Mouse (Mus musculus): ENCODE measurements at regions not wholly inside any gene's neighbourhood (a gene's known extent, or its start where the extent isn't known, plus 50 kb on each side); places are given as distances from the start of the nearest gene placed in this dataset.
A peak's percentile ranks its signal among the peaks of the same experiment; 100 is the strongest.

DNA sequence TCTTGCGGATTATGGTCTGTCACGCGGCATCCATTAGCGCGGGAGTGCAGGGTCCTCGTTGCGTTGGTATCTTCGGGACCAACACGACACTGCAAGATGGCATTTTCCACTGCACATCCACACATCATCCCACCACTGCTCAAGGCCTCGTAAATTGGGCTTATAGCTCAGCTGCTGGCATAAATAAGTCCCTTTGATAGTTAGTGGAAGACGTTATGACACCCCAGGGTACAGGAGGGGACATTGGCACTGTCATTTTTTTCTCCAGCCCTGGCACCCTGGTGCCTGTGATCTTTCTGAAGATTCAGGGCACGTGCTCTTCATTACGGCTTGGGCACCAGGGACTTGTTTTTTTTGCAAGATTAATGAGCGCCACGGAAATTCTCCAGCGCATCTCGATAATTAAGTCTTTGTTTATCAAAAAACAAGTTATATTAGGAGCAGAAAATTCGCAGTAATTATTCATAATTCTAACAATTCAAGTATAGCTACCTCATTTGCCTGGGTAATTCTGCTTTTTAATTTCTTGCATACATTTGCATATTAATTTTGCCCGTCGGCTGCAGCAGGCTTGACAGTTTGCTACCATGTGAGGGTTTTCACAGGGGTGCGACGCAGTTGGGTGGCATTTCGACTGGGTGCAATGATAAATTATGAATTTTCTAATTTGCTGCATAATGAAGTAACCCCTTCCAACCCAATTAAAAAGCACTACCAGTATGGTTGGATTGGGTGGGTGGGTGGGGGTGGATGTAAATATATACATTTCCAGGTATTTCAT is 119.1 kb downstream of the Vrk1 start:
- no peak for DNase-seq (ENCODE audit: low spot score)

DNA sequence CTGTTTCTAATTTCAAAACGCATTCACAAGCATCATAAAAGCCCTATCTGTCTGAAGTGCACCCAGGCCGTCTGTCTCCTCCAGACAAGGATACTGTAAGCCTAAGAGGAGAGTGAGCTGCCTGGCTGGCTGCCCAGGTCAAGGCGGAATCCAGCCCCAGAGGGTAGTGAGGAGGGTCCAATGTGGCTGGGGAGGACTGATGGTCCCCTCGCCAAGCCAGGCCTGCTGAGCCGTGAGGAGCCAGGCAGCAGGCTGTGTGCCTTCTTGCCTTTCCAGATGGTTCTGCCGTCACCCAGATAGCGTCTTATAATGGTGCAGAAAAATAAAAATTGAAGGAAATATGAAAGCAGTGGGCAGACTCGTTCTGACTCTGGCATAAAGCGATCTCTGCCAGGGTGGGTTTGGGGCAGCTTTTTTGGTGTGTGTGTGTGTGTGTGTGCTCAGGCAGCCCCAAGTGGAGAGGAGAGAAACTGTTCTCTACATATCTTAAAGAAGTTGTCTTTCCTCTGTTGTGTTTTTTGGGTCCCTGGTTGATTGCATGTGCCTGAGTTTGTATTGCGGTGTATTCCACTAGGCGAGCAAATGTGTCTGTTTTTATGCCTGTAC is 120.1 kb downstream of the Vrk1 start:
- DNase-seq (ENCODE audit: low spot score) = no peak

DNA sequence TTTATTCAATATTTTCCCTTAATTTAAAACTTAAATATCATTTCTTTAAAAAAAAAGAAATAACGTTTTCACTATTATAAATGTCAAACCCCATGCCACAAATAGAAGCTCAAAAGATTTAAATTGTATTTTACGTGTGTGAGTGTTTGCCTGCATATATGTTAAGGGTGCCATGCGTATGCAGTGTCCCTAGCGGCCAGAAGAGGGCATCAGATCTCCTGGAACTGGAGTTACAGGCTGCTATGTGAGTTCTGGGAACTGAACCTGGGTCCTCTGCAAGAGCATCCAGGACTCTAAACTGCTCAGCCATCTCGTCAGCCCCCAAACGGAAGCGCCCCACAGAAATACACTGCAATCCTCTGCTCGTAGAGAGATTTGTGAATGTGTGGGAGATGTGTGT is 122.7 kb downstream of the Vrk1 start:
- DNase-seq (ENCODE audit: low spot score) = no peak

DNA sequence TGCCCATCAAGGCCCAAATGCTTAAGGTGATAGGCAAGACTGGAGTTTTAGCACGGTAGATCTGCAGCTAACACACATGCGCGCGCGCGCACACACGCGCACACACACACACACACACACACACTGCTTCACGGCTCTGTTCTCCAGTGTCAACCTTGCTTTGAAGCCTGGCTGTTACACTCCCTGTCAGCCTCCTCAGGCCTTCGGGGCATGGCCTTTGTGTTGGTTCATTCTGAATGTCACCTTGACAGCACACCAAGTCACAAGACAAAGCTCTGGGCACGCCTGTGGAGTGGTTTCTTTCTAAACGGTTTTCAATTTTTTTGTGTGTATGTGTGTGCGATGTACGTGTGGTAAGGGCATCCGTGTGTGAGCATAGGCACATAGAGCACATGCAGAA is 128.4 kb downstream of the Vrk1 start:
- DNase-seq (ENCODE audit: low spot score) = no peak

DNA sequence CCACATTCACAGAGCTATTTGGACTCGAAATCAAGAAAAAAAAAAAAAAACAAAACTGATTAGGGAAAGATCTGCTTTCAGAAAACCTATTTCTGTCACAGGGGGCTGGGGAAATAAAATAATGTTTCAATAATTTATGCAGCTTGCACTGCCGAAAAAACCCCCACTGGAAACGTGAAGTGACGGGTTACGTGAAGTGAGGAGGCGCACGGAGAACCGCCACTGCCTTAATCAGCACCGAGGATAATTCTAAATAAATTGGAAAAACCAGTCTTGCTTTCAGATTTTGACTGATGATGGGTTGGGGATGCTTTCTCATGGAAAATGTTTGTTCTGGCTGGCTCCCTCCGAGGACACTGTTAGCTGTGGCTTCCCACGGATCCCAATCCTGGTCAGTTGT is 129.5 kb downstream of the Vrk1 start:
- DNase-seq (ENCODE audit: low spot score) = no peak

DNA sequence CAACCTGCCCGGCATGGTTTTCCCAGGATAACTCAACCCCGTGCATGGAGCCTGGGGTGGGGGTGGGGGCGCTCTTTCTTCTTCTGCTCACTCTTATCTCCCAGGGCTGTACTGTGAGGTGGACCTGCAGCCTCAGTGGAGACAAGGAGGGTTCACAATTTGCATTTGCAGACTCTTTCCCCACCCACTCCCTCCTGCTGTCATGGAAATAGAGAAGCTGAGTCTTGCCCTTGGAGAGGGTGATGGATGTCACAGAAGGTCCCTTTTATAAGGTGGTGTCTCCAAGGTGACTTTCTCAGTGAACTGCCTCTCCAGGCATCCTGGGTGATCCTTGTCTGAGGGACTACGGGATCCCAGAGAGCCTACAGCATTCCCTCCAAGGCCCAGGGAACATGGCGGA is 129.9 kb downstream of the Vrk1 start:
- no peak for DNase-seq (ENCODE audit: low spot score)

DNA sequence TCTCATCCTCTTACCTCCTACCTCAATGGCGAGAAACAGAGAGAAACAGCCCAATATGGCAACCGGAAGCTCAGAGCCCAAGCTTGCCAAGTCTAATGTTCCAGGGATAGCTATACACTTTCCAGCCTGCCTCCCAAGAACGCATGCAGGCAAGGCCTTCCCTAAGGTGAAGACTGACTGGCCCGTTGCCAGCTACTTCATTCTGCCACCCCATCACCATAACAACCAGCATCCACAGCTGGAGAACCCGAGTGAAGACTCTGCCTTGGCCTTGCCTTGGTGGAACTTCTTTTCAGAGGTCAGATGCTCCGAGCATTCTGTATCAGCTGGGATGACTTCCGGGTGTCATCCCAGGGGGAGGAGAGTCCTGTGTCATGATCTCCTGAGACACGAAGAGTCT is 130.6 kb downstream of the Vrk1 start:
- no peak for DNase-seq (ENCODE audit: low spot score)

DNA sequence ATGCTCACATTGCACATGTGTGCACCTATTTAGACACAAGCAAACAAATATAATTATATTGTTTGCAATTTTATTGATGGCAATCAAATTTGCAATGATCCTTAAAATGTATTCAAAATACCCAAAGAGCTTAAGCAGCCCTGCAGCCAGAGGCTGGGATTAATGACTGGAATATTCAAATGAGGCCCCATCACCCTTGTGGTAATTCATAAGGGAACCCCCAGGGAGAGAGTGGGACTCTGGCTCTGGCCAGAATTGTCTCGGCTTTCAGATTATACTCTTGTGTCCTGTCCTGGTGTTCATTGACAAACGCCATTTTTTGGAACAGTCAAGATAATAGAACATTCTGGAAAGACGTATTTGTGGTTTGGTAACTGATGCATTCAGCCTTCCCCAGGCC is 133.5 kb downstream of the Vrk1 start:
- no peak for DNase-seq (ENCODE audit: low spot score)

DNA sequence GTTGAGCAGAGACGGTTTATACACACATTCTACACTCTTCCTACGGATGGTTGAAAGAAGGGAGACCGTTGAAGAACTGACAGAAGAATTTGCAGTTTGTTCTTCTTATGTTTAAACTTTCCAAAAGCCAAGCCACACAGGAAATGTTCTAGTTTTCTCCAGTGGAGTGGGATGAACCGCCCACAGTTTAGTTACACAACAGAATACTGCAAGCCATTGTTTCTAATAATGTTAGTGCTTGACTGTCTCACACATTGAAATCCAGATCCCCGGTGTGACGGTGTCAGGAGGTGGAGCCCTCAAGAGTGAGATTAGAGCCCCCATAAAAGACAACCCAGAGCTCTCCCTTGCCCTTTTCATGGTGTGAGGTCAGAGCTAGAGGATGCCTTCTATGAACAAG is 146.8 kb downstream of the Vrk1 start:
- no peak for DNase-seq (ENCODE audit: low spot score)

DNA sequence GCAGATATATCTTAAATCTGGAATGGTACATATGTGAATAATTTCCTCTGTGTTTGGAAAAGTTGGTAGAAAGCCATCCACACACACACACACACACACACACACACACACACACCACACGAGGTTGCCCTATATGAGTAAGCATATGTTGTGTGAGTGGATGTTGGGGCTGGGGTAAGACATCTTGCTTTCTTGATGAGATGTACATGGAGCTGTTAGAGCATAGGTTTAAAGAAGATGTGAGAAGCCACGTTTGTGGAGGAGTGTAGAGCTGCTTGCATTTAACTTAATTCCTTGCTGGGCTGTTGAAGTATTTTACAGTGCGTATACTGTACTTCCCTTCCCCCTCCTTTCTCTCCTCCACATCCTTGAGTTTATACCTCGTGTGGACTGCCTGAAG is 147.8 kb downstream of the Vrk1 start:
- no peak for DNase-seq (ENCODE audit: low spot score)

DNA sequence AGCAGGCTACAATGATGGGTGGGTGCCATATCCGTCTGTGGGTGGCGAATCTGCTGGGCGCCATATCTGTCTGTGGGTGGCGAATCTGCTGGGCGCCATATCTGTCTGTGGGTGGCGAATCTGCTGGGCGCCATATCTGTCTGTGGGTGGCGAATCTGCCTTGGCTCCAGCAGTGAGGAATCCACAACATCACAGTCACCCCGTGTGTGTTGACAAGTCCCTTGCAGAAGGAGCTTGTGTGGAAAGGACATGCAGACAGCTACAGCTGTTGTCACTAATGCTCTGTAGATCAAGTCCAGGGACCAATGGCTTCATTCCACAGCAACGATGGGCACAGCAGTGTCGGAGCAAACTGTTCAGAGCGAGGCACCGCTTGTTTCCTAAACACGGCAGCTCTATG is 148.6 kb downstream of the Vrk1 start:
- no peak for DNase-seq (ENCODE audit: low spot score)

DNA sequence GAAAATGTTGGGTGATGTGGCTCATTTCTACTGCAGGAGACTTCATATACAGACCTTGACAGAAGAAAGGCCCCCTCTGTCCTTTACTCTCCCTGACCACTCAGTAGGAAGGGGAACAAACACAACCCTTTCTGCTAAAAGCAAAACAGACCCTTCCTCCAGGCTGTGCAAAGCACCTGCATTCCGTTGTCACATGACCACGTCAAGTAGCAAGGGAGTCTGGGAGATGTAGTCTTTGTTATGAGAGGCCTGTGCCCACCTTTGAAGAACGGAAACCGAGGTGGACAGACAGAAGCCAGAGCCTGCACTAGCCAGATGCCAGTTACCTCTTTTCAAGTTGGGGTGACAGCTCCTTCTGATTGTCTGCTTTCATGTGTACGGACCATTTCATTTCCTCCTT is 161.3 kb downstream of the Vrk1 start:
- no peak for DNase-seq (ENCODE audit: low spot score)

DNA sequence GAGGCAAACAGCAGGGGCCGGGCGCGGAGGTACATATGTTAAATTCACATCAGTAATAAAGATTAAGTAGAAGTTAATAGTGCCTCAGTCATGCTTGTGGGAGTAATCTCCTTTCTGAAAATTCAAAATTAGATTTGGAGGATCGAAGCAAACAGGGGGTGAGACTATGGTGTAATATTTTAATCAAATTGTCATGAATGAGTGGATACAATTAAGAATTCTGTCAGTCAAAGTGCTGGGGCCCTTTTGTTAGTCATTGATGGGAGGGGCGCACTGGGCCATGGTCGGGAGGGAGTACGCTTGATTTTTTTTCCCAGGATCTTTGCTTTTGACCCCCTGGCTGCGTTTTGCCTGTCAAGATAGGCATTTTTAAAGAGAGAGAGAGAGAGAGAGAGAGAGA is 163.2 kb downstream of the Vrk1 start:
- peak; percentile 9 for DNase-seq (ENCODE audit: low spot score)

DNA sequence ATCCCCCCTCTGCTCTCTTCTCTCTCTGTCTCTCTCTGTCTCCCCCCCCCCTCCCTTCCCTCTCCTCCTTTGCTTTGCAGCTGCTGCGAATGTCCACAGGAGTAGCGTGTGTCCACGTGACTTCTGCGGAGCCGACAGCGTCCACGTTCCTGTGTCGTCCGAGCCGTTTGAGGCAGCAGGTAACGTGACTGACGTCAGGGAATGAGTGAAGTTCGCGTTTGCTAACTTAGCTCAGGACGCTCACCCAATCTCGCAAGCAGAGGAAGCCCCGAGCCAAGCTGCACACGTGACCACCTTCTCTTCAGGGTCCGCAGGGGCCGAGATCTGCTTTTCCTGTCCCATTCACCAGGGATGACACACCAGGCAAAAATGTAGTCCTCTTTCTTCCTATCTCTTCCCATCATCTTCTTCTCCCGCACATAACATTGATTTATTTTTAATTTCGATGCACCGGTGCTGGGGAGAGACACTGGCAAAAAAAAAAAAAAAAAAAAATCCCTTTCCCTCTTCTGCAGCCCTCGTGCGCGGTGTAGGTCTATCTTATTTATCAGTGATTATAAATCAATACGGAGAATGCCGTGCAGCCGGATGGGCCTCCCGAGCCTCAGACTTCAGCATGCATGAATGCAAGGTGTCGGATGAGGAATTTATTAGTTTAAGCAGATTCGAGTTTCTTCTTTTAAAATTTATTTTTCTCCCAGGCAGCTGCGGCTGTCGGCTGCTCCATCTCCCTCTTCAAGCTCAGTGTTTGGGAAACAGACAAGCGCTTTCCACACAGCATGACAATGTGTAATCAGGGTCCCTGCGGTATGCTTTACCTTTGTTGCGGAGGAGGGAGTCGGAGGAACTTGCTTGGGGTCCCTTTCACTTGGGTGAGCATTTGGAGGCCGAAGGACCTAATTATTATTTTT is 164.3 kb downstream of the Vrk1 start:
- DNase-seq (ENCODE audit: low spot score) = peak; percentile 73

DNA sequence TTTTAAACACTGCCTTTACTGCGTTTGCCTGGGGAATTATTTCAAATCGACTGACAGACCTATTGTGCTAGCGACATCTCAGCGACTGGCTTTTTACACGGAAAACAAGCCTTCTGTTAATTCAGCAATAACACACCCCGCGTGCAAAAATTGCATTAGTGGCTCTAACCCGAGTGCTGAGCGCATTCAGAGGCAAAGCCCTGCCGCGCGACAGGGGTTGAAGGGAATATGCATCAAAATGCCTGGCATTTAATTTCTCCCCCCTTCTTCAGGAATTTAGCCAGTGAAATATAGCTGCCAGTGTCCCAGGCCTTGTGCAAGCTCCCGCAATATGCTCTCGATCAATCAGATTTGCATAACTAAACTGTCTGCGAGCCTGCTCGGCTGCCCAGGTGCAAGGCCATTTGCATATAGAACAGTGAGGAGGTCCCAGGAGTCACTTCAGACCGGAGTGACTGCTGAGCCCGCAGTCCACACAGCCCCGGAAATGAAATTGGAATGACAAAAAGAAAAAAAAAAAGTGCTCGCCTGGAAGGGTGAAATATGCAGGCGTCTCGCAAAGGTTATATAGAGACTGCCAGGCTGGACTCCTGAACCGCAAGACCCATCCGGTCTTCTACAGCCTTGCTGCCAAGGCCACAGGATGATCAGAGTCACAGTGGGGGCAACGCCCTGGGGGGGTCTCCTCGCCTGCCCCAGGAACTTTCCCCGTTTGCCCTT is 165.1 kb downstream of the Vrk1 start:
- DNase-seq (ENCODE audit: low spot score) = peak; percentile 49

DNA sequence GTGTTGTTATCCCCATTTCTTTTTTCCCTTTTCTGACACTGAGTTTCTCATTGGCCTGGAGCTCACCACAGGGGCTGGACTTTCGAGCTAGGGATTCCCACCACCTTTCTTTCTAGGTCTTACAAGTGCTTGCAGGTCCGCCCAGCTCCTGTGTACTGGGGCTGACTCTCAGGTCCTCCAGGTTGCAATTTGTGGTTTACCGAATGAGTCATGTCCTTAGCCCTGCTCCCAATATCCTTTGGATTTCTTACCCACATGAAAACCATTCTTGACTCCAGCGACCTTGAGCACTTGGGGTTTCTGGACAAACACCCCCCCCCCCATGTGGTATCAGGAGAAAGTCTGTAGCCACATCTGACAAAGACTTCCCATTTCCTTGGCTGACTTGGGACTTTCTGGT is 167.3 kb downstream of the Vrk1 start:
- no peak for DNase-seq (ENCODE audit: low spot score)

DNA sequence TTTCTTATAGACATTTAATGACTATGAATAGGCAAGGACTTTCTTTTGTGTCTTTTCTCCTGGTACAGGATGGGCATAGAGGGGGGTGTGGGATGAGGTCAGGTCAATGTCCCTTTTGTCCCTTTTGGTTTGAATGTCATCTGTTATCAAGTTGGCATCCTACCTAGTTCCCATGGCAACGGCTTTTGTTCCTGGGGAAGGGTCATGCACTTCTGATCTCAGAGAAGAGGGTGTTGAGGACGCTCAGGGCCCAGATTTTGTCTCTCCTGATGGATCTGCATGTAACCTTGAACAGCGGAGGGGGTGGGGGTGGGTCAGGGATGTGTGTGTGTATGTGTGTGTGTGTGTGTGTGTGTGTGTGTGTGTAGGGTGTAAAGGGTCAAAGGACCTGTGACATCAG is 167.8 kb downstream of the Vrk1 start:
- DNase-seq (ENCODE audit: low spot score) = peak; percentile 72

DNA sequence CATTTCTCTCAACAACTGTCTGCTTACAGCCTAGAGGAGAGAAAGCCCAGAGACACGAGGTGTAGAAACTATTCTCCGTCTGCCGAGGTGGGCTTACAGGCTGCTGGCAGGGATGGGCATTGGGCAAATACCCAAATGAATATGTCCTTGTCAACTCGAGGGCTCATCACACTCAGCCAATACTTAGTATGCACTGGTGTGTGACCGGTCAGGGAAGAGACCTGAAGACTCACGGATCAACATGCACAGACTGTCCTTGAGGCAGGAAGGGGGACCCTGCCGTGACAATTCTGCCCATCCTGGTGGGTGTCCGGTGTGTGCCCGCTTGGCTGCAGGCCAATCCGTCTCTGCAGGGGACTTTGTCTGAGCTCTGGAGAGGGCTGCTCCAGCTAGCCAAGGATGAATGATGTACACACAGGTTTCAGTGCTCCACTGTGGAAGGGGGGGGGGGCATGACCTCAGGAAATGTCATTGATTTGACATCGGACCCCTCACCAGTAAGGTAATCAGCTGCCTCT is 168.7 kb downstream of the Vrk1 start:
- no peak for DNase-seq (ENCODE audit: low spot score)

DNA sequence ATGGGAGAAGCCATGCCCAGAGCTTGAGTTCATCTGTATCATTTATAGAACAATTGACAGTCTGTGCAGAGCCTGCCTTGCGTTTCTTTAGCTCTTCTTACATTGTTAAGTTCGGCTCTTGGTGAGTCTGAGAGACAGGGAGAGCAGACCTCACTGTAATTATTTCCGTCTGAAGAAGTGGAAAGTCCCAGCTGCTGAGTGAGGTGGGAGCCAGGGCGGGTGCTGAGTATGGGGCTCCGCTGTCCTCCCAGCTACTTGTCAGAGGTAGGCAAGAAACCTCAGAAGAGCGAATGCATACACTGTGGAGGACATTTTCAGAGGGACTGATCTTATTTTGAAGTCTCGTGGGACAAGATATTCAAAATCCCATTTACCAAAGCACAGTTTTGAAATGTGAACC is 172.9 kb downstream of the Vrk1 start:
- DNase-seq (ENCODE audit: low spot score) = no peak

DNA sequence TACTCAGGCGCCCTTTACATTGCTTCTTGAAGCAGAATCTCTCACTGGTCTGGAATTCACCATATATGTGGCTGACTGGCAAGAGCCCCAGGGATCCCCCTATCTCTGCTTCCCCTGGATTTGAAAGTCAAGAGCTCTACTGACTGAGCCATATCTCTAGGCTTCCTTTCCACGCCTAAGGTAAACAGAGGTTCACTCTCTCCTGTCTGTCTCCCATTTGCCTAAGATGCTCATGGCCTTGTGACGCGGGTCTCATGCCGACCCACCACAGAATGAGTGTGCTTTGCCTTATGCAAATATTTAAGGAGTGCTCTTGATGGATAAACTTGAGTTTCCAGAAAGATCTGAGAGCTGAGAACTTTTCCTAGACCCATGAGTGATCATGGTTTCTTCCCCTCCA is 173.9 kb downstream of the Vrk1 start:
- no peak for DNase-seq (ENCODE audit: low spot score)

DNA sequence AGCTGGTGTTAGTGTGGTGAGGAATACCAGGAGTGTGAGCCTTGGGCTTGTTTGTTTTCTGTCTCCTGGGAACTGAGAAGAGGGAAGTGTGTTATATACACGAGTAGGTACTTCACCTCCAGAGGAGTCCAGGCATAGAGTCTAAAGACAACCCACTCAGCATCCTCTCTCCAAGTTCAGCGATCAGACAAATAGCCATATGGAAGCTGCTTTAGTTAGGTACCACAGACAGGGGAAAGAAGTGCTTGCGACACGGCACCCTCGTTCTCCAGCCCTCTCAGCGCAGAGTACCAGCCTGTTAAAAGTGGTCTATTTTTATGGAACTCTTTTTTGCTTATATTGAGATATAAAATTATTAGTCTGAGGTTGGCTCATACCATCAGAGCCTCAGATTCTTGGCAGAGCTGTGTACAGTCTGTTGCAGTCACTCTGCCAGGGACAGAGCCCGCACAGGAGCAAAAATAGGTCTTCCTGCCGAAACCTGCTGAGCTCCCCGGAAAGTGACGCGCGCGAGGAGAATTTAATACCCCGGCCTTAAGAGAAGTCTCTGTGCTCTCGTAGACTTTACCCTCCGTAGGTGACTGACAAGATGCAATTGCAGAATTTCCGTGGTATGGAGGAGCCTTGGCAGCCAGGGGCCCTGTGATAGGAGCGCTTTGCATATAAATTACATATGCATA is 175.5 kb downstream of the Vrk1 start:
- DNase-seq (ENCODE audit: low spot score) = no peak

DNA sequence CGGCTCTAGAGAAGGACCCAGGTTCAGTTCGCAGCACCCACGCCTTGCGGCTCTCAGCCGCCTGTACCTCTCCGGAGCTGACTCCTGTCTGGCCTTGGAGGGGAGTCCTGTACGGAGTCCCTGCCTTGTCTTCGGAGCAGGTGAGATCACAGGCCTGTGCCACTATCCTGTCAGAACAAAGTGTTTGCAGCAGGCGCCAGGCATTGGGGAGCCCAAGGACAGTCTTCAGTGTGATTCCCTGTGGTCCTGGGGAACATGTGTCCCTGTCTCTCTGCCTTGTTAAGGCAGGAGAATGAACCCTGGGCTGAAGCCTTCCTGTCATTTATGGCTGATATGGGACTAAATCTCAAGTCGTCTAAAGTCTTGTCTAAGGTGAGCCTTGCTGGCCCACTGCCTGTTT is 176.5 kb downstream of the Vrk1 start:
- no peak for DNase-seq (ENCODE audit: low spot score)
